Mouse (Mus musculus) retina, postnatal 1 day (tissue): ENCODE results near the gene D630023F18Rik.
A peak's percentile ranks its signal among the peaks of the same experiment; 100 is the strongest.

ENCODE experiments used
- DNase-seq: peaks from one replicate; pipeline ENCODE4 v3.0.0-alpha.2; 2012

D630023F18Rik gene

DNA sequence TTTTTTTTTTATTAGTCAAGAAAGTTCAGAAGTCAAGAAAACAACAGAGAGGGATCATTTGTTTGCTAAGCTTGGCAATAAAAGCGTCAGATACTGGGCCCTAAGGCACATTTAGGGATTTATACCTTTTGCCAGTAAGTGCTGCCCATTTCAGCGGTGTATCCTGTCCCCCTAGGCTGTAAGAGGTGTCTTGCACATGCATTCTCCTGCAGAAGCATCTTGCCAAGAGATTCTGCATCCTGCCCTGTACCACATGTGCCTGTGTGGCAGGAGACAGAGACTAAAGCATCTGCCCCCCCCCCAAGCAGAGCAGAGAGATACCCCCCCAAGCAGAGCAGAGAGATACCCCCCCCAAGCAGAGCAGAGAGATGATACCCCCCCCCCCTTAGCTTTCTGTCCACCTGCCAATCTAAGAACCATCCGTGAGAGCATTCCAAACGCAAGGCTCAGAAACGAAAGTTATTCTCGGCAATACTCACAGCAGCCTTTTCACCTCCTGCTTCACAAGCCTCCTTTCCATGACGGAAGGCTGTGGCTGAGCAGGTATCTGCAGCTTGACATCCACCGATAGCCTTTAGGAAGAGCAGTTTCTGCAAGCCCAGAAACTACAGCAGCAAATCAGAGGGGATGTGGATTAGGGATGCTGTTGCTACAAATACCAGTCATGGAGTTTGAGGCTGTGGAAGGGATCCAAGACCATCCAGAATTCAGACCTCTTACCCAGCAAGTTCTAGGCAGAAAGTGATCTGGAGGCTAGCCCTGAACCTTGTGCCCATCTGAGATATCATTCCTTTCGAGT, at the start of gene D630023F18Rik:
Gene D630023F18Rik (minus strand): TSS at position 641 of the 799 bp plus-strand sequence.
- DNase-seq: peak; percentile 48

DNA sequence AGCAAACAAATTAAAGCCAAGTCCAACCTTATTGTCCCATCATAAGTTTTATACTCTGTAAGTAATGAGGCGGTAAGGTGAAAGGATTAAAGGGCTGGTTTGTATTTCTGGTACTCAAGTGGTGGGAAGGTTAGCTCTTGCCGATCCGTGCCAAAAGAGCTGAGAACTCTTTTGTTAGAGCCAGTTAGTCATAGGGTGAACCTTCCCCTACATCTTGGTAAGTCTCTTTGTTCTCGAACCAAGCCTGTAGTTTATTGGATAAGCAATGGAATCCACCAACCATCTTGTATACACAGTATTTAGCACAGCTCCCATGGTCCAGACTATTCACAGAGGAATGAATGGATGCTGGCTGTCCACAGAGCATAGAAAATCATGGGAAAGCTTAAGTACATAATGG, 48.6 kb upstream of the D630023F18Rik start:
- no peak for DNase-seq

DNA sequence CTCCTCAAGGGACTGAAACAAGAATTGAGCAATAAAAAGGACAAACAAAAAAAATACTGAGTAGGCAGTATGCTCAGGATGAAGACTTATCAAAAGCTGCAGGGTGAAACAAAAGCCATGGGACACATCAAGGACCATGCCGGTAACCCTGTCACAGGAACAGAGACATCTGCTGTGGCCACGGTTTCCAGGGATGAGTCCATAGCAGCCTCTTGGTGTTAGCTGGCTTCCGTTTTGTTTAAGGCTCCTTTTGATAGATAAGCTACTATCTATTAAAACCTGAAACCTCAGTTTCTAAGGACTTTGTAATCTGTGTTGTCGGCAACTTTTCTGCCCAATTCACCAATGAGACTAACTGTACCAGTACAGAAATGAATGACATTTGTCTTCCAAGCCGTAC, 46.9 kb upstream of the D630023F18Rik start:
- no peak for DNase-seq

DNA sequence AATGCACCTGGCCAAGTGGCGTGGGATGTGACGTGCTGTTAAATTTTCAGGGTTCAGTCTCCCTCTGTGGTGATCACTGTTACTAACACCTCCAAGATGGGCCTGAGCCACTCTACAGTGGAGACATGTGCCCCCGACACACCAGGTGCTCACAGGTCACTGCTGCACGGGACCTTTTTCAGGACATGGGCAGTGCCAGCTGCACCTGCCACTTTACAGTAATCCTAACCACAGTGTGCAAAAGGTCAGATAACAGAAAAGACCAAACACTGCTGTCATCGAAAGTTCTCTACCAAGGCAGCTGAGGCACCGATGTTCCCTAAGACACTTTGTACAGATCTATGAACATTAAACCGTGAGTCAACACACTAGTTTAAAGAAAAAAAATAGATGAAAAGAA, 46.5 kb upstream of the D630023F18Rik start:
- DNase-seq: no peak

DNA sequence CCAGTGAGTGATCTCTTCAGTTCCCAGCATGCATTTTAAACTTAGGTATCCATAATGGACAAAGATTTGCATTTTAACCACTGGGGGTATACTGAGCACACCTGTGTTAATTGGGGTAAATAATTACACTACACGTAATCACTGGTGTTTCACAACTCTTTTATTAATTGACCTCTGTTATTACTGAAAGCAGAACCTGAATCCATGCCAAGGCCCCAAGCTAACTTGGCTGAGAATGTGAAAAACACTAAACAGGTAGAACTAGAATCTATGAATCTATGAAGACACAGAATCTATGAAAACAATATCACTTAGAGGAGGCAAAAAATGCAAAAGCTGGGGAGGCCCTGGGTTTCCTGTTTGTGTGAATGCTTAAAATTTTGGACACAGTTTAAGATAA, 44.5 kb upstream of the D630023F18Rik start:
- no peak for DNase-seq

DNA sequence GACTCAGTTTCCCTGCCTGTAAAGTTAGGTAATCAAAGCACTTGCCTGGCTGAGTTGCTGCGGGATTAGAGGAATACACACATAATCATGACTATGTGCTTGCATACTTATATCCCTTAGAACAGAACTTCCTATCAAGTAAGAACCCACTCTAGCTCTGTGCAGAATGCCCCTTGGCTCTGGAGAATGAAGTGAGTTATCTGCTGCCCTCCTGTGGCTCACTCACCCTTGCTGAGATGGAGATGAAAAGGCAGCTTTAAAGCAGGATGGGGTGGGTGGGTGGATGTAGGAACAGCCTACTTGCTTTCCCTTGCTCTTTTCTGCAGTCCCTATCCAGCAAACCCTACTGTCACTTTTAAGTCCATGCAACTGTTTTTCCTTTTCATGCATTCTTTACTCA, 39.2 kb upstream of the D630023F18Rik start:
- DNase-seq: no peak

DNA sequence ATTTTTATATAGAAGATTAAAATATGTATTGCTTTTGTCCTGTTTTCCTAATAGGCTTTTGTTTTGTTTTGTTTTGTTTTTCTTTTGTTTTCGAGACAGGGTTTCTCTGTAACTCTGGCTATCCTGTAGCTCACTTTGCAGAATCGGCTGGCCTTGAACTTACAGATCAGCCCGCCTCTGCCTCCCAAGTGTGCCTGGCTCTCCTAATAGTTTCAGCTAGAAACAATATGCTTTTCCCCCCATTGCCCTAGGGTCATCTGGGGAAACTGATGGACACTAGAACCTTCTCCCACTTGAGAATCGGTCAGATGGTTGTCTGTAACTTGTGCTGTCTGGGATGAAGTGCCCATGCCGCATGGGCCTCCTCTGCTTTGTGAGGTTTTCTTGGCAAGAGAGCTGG, 33.1 kb upstream of the D630023F18Rik start:
- DNase-seq: no peak

DNA sequence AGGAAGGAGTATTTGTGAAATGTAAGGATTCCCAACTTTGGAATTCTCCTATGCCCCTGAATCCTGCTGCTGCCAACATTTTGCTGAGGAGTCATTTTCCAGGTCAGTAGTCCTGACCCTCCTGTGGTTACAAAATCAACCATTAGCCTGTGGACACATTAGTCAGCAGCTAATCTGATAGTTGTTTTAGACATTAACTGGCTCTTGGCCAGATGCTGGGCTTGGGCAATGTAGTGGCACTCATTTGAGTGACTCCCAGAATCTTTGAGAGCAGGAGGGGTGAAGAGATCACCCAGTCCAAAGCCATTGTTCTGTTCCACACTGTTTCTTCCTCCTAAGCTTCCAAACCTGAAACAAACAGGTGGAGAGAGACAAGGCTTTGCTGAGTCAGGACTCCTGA, 31.8 kb upstream of the D630023F18Rik start:
- peak; percentile 18 for DNase-seq

DNA sequence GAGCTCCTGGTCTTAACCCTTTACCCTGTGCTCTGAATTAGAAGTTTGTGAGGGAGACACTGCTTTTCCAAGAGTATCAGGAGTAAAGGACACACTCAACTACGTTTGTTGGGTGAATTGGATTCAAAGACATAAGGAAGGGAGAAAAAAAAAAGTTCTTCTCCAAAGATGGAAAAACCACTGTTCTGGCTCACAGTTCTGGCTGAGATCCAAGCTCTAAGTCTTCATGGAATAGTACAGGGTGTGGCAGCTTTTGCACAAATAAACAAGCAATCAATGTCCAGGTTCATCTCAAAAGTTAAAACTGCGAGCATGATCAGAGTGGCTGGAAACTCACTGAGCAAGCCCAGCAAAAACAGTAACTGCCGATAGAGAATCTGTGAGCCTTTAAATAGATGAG, 25.0 kb upstream of the D630023F18Rik start:
- DNase-seq: no peak

DNA sequence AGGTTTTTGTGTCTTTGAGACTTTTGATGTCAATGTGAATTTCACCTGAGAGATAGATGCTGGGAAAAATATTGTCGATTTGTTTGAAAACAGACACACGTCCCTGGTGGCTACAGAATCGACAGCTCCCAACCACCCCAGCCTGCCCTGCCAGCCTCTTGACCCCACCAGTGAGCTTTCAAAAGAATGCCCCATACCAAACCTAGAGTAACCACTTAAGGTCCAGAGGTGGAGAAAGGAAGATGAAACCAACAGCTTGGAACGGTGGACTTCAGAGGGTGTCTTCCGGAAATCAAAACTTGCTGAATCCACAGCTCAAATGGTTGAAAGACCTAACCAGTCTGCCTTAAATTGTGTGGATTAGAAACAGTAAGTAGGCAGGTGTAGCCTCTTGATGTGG, 24.3 kb upstream of the D630023F18Rik start:
- DNase-seq: no peak

DNA sequence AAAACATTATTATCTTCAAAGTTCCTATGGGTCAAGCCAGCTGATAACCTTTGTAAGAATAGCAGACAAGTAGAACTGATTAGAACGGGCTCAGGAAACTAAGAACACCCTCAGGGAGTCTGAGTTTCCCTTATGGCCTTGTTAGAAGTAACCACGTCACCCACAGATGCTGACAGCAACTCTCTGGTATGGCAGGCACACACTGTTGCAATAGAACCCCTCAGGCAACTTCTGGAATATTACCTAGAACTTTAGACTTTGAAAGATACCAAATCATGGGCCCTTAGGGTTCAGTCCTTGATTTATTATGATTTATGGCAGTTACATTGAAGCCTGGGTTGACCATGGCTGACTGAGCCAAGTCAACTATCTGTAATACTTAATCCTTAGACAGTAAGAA, 23.6 kb upstream of the D630023F18Rik start:
- no peak for DNase-seq

DNA sequence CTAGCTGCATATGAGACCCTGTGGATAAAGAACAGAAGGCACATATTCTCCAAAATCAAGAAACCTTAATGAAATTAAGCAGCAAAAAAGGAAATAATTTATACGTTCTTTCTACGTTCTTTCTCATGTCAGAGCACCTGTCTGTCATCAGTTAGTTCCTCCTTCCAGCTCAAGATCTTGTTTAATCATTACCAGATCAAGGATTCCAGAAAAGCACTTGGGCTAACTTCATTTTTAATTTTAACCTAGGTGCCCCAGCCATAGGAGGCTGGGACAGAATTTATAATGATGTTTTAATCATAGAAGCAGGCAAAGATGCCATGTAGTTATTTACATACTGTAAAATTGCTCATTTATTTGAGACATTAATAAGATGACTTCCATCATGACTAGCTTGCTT, 21.8 kb upstream of the D630023F18Rik start:
- DNase-seq: no peak

DNA sequence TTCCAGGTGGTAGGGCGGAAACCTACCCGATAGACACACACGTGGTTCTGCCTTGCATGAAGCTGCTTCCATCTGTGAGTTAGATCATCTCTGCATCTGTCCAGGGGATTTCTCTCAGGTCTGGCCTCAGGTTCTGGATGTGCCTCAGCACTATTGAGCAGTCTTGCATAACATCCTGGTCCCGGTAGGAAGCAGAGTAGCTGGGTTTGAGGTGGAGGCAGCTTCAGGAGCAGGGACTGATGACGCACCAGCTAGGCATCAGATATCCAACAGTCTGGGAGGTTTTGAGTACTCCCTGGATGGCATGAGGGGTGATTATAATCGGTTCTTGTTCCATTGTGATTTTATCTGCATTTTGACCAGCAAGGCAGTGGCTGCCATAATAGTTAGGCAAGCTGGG, 14.5 kb upstream of the D630023F18Rik start:
- DNase-seq: no peak

DNA sequence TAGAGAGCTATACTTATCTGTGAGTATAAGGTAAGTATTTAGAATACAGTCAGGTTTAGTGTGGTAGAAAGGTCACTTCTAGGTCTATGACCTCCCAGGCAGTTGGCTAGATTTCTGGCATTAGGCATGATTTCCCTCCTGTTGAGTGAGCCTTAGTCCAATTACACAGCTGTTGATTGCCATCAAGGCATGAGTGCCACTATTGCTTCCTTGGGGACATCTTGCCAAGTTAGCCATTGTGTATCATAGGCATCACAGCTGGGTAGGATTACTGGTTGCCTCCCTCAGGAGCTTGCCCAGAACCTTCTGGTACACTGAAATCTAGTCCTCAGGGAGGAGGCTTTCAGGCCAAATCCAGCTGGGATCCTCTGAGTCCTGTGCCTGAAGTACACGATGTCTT, 9.8 kb upstream of the D630023F18Rik start:
- DNase-seq: no peak

DNA sequence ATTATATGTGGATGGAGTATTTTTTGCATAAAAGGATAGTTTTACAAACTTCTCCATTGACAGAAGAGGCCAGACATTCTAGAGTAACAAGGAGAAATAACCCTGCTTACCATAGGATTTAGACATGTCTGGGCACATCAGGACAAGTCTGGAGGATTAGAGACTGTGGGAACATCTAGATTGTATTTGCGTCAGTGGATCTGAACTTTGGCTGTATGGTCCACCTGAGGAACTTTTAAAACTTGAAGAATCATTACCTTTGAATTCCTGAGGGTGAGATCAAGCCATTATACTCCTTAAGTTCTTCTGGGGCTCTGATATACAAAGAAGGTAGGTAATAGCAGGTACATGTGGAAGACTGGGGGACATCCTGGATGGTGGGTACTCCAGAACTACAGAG, 8.7 kb upstream of the D630023F18Rik start:
- DNase-seq: no peak

DNA sequence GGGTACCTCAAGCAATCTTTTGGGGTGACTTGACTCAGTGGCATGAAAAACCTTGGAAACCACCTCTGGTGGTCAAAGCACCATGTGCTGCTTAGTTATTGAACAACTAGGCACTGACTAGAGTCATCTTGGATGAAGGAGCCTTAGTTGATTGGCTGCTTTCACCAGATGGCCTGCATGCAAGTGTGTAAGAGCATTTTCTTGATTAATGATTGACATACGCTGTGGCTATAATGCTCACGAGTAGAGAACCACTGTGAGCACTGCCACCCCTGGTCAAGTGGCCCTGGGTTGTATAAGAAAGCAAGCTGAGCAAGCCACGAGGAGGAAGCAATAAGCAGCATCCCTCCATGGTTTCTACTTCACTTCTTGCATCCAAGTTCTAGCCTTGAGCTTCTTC, 7.2 kb upstream of the D630023F18Rik start:
- no peak for DNase-seq

DNA sequence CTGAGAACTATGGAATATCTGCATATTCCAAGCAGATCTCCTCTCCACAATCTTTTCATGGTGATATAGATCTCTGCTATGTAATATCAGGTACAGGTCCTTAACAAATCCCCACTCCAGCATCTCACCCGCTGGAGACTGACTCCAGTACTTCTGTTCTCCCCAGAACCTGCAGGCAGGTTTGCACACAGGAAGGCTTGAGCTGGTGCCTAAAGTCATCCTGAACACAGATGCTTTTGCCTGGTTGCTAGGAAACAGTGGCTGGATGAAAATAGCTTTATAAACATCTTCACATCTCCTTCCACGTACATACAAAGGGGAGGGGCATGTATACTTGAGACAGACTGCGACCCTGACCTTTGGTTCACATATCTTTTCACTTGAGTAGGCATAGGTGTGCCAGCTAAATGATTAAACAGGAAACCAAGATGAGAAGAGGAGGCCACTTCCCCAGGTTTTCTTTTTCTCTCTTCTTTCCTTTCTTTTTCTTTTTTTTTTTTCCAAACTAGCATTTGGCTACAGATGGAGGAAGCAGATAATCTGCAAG, 6.7 kb upstream of the D630023F18Rik start:
- DNase-seq: no peak

DNA sequence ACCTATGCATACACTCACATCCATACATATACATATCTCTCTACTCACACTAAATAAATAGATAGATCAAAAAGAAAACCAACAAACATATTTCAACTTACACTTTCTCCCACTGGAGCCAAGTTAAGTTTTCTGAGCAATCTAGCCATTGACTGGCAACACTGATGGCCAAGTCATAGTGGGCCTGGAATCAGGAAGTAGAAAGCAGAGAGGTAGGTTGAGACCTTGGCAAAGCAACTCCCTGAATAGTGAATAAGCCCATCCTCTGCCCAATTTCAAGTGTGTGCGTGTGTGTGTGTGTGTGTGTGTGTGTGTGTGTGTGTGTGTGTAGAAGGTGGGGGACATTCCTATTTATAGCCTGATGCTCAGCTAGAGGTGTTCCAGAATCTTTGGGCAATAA, 3.6 kb downstream of the D630023F18Rik start, which contains the start of gene Gm28845:
Gene Gm28845 (minus strand): TSS at position 121 of the 400 bp plus-strand sequence.
- no peak for DNase-seq

DNA sequence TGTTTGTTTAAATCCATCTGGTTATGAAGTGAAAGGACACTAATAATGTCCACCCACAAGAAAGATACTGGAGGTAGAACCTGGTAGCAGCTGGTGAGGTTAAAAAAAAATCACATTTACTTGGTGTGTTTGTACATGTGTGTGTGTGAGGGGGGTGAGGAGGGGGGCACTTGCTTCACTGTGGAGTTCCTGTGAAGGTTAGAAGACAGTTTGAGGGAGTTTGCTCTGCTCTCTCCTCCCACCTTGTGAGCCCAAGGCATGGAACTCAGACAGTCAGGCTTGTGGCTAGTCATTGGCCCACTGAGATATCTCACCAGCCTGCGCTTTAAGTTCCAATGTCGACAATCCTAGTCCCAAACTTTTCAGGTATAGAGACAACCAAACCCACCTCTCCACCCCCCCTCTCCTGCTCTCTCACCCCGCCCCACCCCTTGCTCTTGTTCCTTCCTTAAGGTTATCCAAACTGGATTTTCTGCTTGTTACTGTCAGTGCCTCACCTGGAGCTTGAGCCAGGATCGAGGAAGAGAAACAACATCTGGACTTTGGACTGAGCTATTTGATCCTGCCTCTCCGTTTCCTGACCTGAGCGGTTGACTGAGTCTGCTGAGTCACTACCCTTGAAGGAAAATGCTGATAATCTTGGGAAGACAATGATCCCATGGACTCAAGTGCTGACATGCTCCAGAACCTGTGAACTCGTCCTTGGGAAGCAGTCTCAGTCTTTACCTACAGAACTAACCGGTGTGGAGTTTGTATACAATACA, 4.7 kb downstream of the D630023F18Rik start:
- DNase-seq: no peak

DNA sequence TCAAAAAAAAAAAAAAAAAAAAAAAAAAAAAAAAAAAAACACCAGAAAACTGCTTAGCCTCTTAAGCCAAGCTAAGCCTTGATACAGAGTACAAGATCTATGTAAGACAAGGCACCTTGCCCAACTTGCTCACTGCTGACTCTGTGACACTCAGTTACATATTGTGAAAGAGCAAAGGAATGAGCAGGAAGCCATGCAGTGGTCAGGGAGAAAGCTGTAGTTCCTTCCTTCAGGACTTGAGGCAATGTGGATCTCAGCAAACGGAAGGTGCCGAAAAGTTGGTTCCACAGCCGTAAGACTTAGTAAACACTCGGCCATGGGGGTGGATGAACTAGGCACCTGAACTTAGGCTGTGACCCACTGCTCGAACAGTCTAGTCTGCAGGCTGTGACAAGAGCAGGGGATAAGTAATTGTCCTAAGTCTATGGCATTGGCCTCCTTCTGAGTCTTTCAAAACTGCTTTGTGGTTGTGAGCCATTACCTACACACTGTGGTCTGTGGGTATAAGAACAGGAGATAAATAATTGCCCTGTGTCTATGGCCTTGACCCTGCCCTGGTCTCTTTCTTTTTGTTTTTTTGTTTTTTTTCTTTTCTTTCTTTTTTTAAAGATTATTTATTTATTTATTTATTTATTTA, 9.4 kb downstream of the D630023F18Rik start:
- DNase-seq: no peak

DNA sequence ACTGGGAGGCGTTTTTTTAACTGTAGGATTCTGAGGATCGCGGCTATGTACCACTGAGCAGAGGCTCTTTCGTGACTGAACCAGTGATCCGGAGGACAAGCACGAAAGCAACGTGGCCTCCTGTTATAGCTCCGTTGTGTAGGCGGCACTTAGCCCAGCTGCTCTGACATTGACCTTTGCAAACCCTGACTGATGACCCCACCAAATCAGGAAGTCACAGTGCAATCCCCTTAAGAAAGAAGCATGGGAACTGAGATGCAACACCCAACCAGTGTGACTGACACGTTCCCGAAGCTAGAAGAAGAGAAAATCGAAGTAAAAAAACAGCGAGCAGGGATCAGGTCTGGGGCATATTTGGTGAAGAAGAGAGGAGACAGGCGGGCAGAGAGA, 10.2 kb downstream of the D630023F18Rik start:
- no peak for DNase-seq

DNA sequence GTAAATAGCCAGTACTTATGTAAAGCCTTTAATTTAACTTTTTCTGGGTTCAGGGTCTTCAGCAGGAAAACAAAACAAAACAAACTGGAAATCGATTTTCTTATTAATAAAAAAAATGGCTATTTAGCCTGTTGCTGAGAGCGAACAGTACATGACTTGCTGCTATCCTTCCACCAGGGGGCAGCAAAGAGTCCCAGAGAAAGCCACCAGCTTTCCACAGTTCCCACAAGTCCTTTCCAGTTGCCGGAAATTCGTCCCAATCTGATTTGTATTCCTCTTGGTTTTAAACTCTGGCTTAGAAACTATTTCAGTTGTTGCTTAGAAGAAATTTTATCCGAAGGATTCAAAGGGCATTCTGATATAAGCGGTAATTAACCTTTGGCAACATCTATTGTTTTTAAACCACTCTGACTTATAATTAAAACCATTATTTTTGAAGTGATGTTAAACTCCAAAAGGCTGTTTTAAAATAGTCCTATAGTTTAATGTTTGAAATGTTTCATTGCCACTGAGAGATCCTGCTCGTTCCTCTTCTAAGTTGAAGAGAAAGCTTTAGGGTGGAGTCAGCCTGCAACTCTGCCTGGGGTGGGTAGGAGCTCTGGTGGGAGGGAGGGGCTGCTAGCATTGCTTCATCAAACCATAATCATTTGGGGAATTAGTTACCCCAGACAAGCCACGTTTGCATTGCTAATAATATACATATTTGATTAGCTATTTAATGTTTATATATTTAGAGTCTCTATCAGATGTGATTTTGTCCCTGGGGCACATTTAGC, 10.8 kb downstream of the D630023F18Rik start:
- peak; percentile 91 for DNase-seq
